Mouse (Mus musculus): ENCODE results near the gene Gucy2c. TPM values are rescaled to one million over a fixed set of nuclear protein-coding genes. Genes with fewer than 3 reads are reported as not detected.
"Not testable (repeated sequence)": the region's sequence is repeated elsewhere in the genome, so short reads cannot be mapped to it uniquely, and the experiment has no call there.

Gene Gucy2c
- polyA plus RNA-seq, 1 experiment from 2014 or later: 0.04 TPM

DNA sequence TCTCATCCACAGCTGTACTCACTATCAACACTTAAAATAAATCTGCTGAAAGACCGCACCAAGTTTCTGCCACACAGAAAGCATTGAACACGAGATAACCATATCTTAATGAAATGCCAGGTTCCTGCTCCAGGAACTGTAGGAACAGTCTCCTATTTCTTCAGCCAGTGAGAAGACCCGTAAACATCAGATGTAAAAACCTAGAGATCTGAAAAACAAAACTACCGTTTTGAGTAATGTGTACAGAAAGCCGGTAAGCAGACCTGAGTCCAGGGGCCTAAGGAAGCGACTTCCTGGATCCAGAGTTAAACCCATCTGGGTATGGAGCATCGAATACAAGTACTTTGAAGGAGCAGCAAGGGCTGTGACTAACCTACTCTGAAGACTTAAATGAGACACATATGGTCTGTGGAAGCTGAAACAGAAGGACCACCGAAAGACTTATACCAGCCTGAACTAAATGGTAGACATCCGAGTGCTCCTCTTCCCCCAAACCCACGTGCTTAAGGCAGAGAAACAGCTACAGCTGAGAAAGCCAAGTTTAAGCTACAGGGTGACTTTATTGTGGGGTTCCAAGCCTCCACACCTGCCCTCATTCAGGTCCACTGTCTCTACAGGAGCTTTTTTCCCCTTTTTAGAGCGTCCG, 21.7 kb upstream of the Gucy2c start:
- Histone ChIP-seq H3K4me2 (peak overlapping the region; percentile 92), H3K27ac (replicated peaks) (peak overlapping the region; percentile 100), H3K27me3 (replicated peaks) (no peaks in the 10 kb centered on the region), H3K9ac (peak overlapping the region; percentile 99), H3K36me3 (no peaks in the 10 kb centered on the region), H3K4me3 (peak overlapping the region; percentile 84), H3K4me1 (peaks cover 25% of the 10 kb centered on the region), H3K9me3 (no peaks in the 10 kb centered on the region)
- ATAC-seq (ENCODE audit: extremely low read depth, insufficient number of reproducible peaks, low FRiP score, low TSS enrichment): no peak
- WGBS: 9% methylated on average over 12 of the region's 12 CpGs

DNA sequence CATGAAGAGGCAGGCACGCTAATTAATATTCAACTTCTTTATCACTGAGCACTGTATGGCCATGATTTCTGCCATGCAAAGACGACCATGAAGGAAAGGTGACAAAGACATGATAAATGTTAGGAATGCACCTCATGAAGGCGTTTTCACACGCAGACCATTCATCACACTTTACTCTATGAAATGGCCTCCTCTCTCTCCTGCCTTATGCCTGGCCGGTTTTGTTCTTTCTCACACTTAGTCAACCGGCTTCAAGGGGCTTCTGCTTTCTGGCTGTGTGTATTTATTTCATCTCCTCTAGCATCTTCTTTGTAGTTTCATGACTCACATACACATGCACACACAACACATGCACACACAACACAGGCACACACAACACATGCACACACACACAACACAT, 19.7 kb upstream of the Gucy2c start:
- Histone ChIP-seq H3K27ac (replicated peaks) (no peak overlapping the region), H3K4me2 (no peak overlapping the region), H3K4me1 (peaks cover 18% of the 10 kb centered on the region), H3K27me3 (replicated peaks) (no peaks in the 10 kb centered on the region), H3K4me3 (no peak overlapping the region), H3K9me3 (no peaks in the 10 kb centered on the region), H3K36me3 (no peaks in the 10 kb centered on the region), H3K9ac (no peak overlapping the region)
- ATAC-seq (ENCODE audit: extremely low read depth, insufficient number of reproducible peaks, low FRiP score, low TSS enrichment): no peak
- WGBS: 72% methylated on average over 6 of the region's 6 CpGs

DNA sequence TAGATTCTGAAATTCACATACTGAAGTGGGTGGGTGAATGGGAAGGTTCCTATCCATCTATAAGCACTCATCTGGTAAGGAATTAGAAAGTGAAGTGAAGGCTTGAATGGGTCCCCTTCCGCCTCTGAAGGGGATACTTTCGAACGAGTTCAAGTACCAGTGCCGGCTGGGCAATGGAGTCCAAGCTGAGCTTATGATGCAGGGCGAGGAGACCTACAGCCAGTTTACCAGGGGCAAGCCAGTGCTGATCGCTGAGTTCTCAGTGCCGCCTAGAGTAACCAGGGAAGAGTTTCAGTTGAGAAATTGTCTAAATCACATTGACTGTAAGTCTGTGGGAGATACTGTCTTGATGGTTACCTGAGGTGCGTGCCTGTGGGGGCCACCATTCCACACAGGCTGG, 19.1 kb upstream of the Gucy2c start:
- Histone ChIP-seq H3K9ac (no peak overlapping the region), H3K4me2 (no peak overlapping the region), H3K27ac (replicated peaks) (no peak overlapping the region), H3K9me3 (no peaks in the 10 kb centered on the region), H3K4me1 (peaks cover 18% of the 10 kb centered on the region), H3K4me3 (no peak overlapping the region), H3K36me3 (no peaks in the 10 kb centered on the region), H3K27me3 (replicated peaks) (no peaks in the 10 kb centered on the region)
- 85% methylated on average over 8 of the region's 8 CpGs for WGBS
- ATAC-seq (ENCODE audit: extremely low read depth, insufficient number of reproducible peaks, low FRiP score, low TSS enrichment): no peak

DNA sequence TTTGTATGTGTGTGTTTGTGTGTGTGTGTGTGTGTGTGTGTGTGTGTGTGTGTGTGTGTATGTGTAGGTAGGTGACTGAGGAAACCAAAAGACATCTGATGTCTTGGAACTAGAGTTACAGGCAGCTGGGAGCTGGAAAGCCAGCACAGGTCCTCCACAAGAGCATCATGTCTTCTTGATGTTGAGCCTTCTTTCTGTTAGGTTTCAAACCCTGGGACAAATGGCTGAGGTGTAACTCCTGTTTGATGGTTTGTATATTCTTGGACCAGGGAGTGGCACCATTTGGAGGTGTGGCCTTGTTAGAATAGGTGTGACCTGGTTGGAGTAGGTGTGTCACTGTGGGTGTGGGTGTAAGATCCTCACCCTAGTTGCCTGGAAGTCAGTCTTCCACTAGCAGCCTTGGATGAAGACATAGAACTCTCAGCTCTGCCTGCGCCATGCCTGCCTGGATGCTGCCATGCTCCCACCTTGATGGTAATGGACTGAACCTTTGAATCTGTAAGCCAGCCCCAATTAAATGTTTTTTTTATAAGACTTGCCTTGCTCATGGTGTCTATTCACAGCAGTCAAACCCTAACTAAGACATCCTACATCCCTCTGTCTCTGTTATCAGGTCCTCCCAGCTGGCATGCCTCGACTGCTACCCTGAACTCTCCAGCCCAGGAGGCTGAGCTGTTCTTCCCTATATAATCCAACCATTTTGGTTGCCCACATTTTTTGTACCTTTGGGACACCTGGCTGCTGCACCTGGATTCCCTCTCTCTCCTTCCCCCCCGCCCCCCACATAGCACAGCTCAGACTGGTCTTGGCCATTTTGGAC, 16.5 kb upstream of the Gucy2c start:
- not testable (repeated sequence) for H3K27ac ChIP-seq (replicated peaks); H3K36me3 ChIP-seq; H3K9ac ChIP-seq; H3K27me3 ChIP-seq (replicated peaks); H3K4me3 ChIP-seq; H3K9me3 ChIP-seq; ATAC-seq (ENCODE audit: extremely low read depth, insufficient number of reproducible peaks, low FRiP score, low TSS enrichment); H3K4me2 ChIP-seq
- H3K4me1 ChIP-seq: peaks cover 13% of the 10 kb centered on the region
- 66% methylated on average over 3 of the region's 3 CpGs for WGBS

DNA sequence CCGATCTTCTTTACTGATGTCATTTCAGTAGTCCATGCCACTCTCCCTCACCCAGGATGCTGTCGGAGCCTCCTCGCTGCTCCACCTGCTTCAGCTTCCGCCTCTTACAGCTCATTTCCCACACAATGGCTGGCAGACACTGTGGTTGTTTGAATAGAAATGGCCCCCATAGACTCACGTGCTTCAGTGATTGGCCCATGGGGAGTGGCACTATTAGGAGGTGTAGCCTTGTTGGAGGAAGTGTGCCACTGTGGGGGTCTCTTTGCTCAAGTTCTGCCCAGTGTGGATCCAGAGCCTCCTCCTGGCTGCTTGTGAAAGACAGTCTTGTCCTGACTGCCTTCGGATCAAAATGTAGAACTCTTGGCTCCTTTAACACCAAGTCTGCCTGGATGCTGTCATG, 14.3 kb upstream of the Gucy2c start:
- no peak overlapping the region for H3K4me3 ChIP-seq
- no peaks in the 10 kb centered on the region for H3K36me3 ChIP-seq
- peaks cover 12% of the 10 kb centered on the region for H3K4me1 ChIP-seq
- ATAC-seq (ENCODE audit: extremely low read depth, insufficient number of reproducible peaks, low FRiP score, low TSS enrichment): no peak
- H3K27ac ChIP-seq (replicated peaks): no peak overlapping the region
- no peak overlapping the region for H3K9ac ChIP-seq
- 61% methylated on average over 6 of the region's 6 CpGs for WGBS
- H3K27me3 ChIP-seq (replicated peaks): no peaks in the 10 kb centered on the region; the same call in 1 of the 2 replicates
- no peaks in the 10 kb centered on the region for H3K9me3 ChIP-seq
- H3K4me2 ChIP-seq: no peak overlapping the region

DNA sequence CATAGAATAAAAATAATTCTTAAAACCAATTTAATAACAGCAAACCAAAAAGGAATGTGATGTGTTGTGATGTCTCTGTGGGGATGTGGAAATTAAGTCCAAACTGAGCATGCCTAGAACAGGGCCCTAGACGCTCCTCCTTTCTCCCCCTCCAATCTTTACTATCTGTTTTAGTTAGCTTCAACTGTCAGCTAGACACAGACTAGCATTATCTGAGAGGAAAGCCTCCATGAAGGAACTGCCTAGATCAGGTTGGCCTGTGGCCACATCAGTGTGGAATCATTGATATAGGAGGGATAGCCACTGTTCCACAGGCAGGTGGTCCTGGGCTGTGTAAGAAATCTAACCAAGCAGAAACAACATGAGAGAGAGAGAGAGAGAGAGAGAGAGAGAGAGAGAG, 13.5 kb upstream of the Gucy2c start:
- Histone ChIP-seq H3K9me3 (no peaks in the 10 kb centered on the region), H3K4me3 (no peak overlapping the region), H3K4me2 (no peak overlapping the region), H3K4me1 (peaks cover 12% of the 10 kb centered on the region), H3K9ac (no peak overlapping the region), H3K36me3 (no peaks in the 10 kb centered on the region), H3K27ac (replicated peaks) (no peak overlapping the region), H3K27me3 (replicated peaks) (no peaks in the 10 kb centered on the region; the same call in 1 of the 2 replicates)
- 47% methylated on average over 1 of the region's 1 CpGs for WGBS
- no peak for ATAC-seq (ENCODE audit: extremely low read depth, insufficient number of reproducible peaks, low FRiP score, low TSS enrichment)

DNA sequence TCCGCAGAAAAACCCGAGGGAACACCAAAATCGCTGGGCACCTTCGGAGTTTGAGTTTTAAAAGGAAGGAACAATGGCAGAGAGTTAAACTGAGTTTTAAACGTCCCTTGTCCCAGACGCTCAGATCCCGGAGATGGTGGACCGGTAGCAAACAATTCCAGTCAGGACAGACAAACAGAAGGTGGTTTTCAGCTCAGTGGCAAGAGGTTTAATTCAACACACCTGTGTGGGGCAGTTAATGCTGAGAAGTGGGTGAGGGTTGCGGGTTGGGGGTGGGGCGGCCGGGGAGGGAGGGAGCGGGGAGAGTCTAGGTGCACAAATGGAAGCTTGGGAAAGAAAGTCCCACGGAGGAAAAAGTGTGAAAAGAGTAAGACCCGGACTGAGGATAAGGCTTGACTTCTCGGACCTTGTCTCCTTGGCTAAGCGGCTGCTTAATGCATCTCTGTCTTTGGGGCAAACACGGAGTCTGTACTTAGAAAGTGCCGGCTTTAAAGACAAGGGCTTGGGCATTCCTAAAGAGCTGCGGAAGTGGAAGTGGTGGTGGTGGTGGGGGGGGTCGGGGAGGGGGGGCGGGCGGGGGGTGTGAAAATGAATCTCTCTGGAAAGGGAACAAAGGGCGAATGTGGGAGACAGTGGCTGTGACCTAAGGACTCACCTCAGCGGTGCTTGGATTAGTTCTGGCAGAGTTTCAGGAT, 12.4 kb upstream of the Gucy2c start:
- Histone ChIP-seq H3K4me3 (peak overlapping the region; percentile 57), H3K27ac (replicated peaks) (no peak overlapping the region), H3K4me1 (peaks cover 12% of the 10 kb centered on the region), H3K9me3 (no peaks in the 10 kb centered on the region), H3K9ac (peak overlapping the region; percentile 79), H3K27me3 (replicated peaks) (no peaks in the 10 kb centered on the region; the same call in 1 of the 2 replicates), H3K36me3 (no peaks in the 10 kb centered on the region), H3K4me2 (peak overlapping the region; percentile 90)
- no peak for ATAC-seq (ENCODE audit: extremely low read depth, insufficient number of reproducible peaks, low FRiP score, low TSS enrichment)
- under 1% methylated on average over 22 of the region's 24 CpGs for WGBS

DNA sequence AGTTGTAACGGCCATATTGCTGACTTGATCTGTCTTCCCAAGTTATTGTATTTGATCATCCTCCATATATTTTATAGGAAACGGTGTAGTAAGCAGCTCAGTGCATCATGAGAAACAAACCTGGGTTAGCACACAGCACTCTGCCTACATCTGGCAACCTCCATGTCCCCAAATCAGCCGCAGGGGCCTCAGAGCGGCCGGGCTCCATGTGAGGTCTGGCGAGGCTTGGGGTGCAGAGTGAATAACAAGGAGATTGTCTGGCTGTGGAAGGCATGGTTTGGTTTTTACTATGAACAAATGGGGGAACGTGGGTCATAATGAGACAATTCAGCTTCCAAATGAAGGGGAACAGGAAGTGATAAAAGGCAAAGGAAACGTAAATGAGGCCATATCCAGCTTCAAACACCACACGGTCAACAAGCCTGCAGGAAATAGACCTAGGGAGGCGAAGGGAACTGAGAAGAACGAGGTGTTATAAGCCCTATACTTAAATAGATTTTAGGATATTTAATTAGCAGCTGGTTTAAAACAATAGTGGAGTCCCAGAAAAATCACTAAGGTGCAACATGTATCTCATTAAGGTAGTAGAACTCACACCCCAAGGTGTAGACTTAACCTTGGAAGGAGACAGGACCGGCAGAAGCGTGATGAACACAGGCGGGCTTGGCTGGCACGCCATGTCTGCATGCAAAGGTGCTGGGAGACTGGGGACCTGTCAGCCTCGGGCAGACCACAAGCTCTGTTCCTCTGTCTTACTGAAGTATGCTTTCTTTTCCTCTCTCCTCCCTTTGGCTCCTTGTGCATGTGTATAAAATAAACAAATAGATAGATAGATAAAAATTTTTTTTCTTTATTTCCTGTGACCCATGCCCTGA, 11.6 kb upstream of the Gucy2c start:
- Histone ChIP-seq H3K9me3 (no peaks in the 10 kb centered on the region), H3K4me3 (peak overlapping the region; percentile 57), H3K27ac (replicated peaks) (no peak overlapping the region), H3K4me2 (peak overlapping the region; percentile 90), H3K27me3 (replicated peaks) (no peaks in the 10 kb centered on the region; the same call in 1 of the 2 replicates), H3K9ac (peak overlapping the region; percentile 79), H3K36me3 (no peaks in the 10 kb centered on the region), H3K4me1 (peaks cover 12% of the 10 kb centered on the region)
- 24% methylated on average over 16 of the region's 16 CpGs for WGBS
- no peak for ATAC-seq (ENCODE audit: extremely low read depth, insufficient number of reproducible peaks, low FRiP score, low TSS enrichment)

DNA sequence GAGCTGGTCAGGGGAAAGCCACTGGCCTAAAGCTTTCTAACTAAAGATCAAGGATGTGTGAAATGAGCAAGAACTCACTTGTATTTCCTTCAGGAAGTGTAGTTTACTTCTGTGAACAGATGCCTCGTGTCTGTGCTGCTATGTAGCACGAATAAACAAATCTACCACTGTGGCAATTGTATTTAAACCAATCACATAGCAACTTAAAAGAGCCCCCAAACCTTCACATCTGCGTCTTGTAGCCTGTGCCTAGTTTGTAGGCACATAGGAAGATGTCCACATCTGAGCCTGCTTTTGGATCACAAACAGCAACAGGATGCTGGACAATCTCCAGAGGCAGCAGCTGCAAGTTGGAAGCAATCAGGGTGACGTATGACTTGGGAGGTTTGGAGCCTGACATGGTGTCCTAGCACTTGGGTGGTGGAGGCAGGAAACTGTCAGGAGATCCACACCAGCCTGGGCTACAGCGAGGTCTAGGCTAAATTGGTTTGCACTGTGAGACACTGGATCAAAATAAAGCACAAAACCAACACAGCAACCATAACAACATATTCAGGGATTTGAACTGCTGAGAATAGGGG, 7.9 kb upstream of the Gucy2c start:
- no peaks in the 10 kb centered on the region for H3K9me3 ChIP-seq
- H3K4me1 ChIP-seq: peaks cover 12% of the 10 kb centered on the region
- no peak overlapping the region for H3K9ac ChIP-seq
- peak; percentile 33; the same call in 1 of the 2 replicates for ATAC-seq (ENCODE audit: extremely low read depth, insufficient number of reproducible peaks, low FRiP score, low TSS enrichment)
- no peaks in the 10 kb centered on the region; the same call in 1 of the 2 replicates for H3K27me3 ChIP-seq (replicated peaks)
- 43% methylated on average over 5 of the region's 5 CpGs for WGBS
- H3K4me2 ChIP-seq: no peak overlapping the region
- H3K27ac ChIP-seq (replicated peaks): 0 out of 2 replicates have a peak overlapping the region, but pooled peaks have one; percentile 16
- no peak overlapping the region for H3K4me3 ChIP-seq
- H3K36me3 ChIP-seq: no peaks in the 10 kb centered on the region

DNA sequence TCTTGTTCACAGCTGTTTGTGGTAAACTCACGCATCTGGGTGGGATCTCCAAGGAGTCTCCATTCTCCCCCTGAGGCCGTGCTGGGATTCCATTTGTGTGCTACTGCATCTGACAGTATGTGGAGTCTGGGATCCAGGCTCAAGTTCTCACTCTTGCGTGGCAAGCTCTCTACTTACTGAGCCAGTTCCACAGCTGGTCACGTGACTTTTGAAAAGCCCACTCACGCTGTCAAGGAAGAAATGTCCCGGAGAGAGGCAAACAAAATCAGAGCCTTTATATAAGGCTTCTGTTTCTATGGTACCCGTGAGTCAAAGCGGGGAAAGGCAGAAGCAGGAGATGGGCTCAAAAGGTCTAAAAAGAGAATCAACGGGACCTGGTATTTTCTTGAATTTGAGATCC, 1.2 kb upstream of the Gucy2c start:
- Histone ChIP-seq H3K9me3 (no peaks in the 10 kb centered on the region), H3K4me1 (no peaks in the 10 kb centered on the region), H3K36me3 (no peaks in the 10 kb centered on the region), H3K27ac (replicated peaks) (no peak overlapping the region), H3K27me3 (replicated peaks) (no peaks in the 10 kb centered on the region), H3K9ac (no peak overlapping the region), H3K4me3 (no peak overlapping the region), H3K4me2 (no peak overlapping the region)
- ATAC-seq (ENCODE audit: extremely low read depth, insufficient number of reproducible peaks, low FRiP score, low TSS enrichment): no peak
- 83% methylated on average over 9 of the region's 9 CpGs for WGBS
